Mouse (Mus musculus) gonadal fat pad, adult 2 months (tissue): ENCODE measurements around the gene Nit1. TPM values are rescaled to one million over a fixed set of nuclear protein-coding genes. Genes with fewer than 3 reads are reported as not detected.

Source experiments
- DNase-seq: peaks from one replicate; pipeline ENCODE4 v3.0.0-alpha.2; 2012; ENCODE audit warnings: low read depth
- polyA plus RNA-seq: library from polyadenylated mRNA; depleted of rRNA; stranded (reverse); fragments of >200 nt; gene quantifications from 2 replicates; pipeline ENCODE4 v1.2.3, GENCODE M21; 2012; rRNA removed

The Nit1 gene
- polyA plus RNA-seq, 1 experiment: 91.9 TPM

DNA sequence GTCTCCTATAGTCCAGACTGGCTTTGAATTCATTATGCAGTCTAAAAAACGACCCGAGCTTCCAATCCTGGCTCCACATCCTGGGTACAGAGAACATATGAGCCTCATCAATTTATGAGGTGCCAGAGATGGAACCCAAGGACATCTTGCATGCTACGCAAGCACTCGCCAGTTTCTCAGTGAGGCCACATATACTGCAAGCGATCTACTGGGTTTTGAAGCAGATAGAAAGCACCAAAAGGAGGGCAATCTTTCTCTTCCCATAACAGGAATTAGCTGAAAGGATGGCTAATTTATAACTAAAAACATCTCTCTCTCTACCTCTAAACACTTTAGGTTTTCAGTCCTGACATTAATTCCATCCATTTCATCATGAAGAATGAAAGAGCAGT is 51.5 kb downstream of the Nit1 start:
- DNase-seq: no peak

DNA sequence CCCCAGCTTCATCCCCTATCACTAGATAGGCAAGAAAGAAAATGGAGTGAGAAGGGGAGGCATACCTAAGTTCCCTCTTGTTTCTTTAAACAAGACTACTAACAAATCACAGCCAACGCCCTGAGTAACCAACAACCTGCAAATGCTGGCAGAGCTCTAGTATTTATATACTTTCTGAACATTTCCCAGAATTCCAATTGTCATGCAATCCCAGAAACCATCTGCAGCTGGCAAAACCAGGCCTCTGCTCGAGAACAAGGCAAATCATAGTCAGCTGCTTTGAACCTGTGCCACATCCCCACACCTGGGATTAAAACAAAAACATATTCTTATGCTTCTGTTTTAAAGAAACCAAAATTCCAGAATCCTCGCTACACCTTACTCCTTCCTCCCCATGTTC is 52.1 kb downstream of the Nit1 start:
- DNase-seq: no peak

DNA sequence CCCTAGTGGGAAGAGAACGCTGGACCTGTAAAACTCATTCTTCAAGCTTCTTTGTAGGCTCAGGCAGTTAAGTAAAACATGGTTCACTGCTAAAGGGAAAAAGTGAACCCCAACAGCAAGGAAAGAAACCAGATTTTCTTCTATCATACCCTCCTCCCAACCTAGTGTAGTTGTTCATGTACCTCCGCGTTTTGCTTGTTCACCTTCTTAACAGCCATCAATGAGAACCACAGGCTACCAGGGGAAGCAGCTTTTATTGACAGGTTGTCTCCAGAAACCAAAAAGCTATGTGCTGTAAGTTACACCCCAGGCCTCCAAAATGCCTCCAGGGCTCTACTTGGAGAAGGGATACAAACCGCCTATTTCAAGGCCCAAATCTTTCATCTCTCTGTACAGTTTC is 57.1 kb downstream of the Nit1 start:
- DNase-seq: no peak

Other genes with a start within 250 kb of the Nit1 start
- 12.0 and 21.2 TPM in 2 replicates for gene Cfap126, start 231.7 kb downstream of the Nit1 start, polyA plus RNA-seq
- 248 and 250 TPM in 2 replicates for gene Sdhc, start 195.0 kb downstream of the Nit1 start, polyA plus RNA-seq
- 2.3 and 2.9 TPM in 2 replicates for gene Mpz, start 194.9 kb downstream of the Nit1 start, polyA plus RNA-seq
- gene Pcp4l1, start 149.4 kb downstream of the Nit1 start, polyA plus RNA-seq: 14.0 and 22.0 TPM in 2 replicates
- gene Nr1i3, start 131.7 kb downstream of the Nit1 start, polyA plus RNA-seq: 0.05 and 0.09 TPM in 2 replicates
- gene Tomm40l, start 123.1 kb downstream of the Nit1 start, polyA plus RNA-seq: 25.4 and 31.8 TPM in 2 replicates
- 1.5 and 18.5 TPM in 2 replicates for gene Apoa2, start 120.6 kb downstream of the Nit1 start, polyA plus RNA-seq
- 71.7 and 80.1 TPM in 2 replicates for gene Fcer1g, start 111.3 kb downstream of the Nit1 start, polyA plus RNA-seq
- gene Adamts4, start 95.2 kb downstream of the Nit1 start, polyA plus RNA-seq: 2.3 and 2.6 TPM in 2 replicates
- 145 and 146 TPM in 2 replicates for gene Ndufs2, start 94.3 kb downstream of the Nit1 start, polyA plus RNA-seq
- 69.9 and 71.7 TPM in 2 replicates for gene B4galt3, start 75.3 kb downstream of the Nit1 start, polyA plus RNA-seq
- 47.3 and 54.4 TPM in 2 replicates for gene Ppox, start 64.5 kb downstream of the Nit1 start, polyA plus RNA-seq
- gene Usp21, start 57.7 kb downstream of the Nit1 start, polyA plus RNA-seq: 35.0 and 36.8 TPM in 2 replicates
- 42.7 and 47.2 TPM in 2 replicates for gene Ufc1, start 50.6 kb downstream of the Nit1 start, polyA plus RNA-seq
- gene Dedd, start 16.5 kb downstream of the Nit1 start, polyA plus RNA-seq: 44.4 and 50.1 TPM in 2 replicates
- 16.2 and 30.5 TPM in 2 replicates for gene Pfdn2, start within 50 bp of the Nit1 start, polyA plus RNA-seq
- 5.0 and 9.8 TPM in 2 replicates for gene Klhdc9, start 15.2 kb upstream of the Nit1 start, polyA plus RNA-seq
- gene Nectin4, start 24.5 kb upstream of the Nit1 start, polyA plus RNA-seq: 19.8 and 31.8 TPM in 2 replicates
- 3.8 and 4.5 TPM in 2 replicates for gene Arhgap30, start 43.3 kb upstream of the Nit1 start, polyA plus RNA-seq
- 67.5 and 76.3 TPM in 2 replicates for gene Usf1, start 65.7 kb upstream of the Nit1 start, polyA plus RNA-seq
- gene Tstd1, start 73.2 kb upstream of the Nit1 start, polyA plus RNA-seq: 8.5 and 10.3 TPM in 2 replicates
- gene F11r, start 91.9 kb upstream of the Nit1 start, polyA plus RNA-seq: 78.9 and 98.4 TPM in 2 replicates
- gene Alyref2, start 157.8 kb upstream of the Nit1 start, polyA plus RNA-seq: 4.2 and 5.7 TPM in 2 replicates
- gene Itln1, start 189.6 kb upstream of the Nit1 start, polyA plus RNA-seq: 0.10 and 0.19 TPM in 2 replicates
- 0.61 and 0.84 TPM in 2 replicates for gene Cd244a, start 213.5 kb upstream of the Nit1 start, polyA plus RNA-seq